Mouse (Mus musculus) MEL (cell line): ENCODE results near the gene Gatb. TPM values are rescaled to one million over a fixed set of nuclear protein-coding genes. Genes with fewer than 3 reads are reported as not detected.

ENCODE experiments used
- DNase-seq: peaks from one replicate; pipeline ENCODE4 v3.0.0; 2011; ENCODE audit warnings: low read depth, low spot score
- H3K27ac ChIP-seq: 2 replicates; pipeline ENCODE4 v1.5.1; 2012; ENCODE audit warnings: low read depth, mild to moderate bottlenecking, control low read depth, low read length, moderate library complexity; ENCODE audit not compliant: control insufficient read depth
- H3K27me3 ChIP-seq, 2 experiments: fragments of 150-350 bp in 1 of 2; sonication (generic) in 1 of 2; 2 replicates each; pipeline ENCODE4 v1.6.1; 2012; ENCODE audit warnings: low read length in 2 of 2, mild to moderate bottlenecking in 2 of 2, improper control_type of control experiment in 1 of 2, moderate library complexity in 1 of 2; ENCODE audit not compliant: insufficient read depth in 2 of 2, control insufficient read depth in 1 of 2
- H3K36me3 ChIP-seq, 2 experiments: 2 replicates each; pipeline ENCODE4 v1.6.1; 2012 to 2014; ENCODE audit warnings: low read length in 2 of 2, improper control_type of control experiment in 1 of 2, inconsistent platforms in 1 of 2, mild to moderate bottlenecking in 1 of 2; ENCODE audit not compliant: insufficient read depth in 2 of 2, control insufficient read depth in 1 of 2
- H3K4me1 ChIP-seq, 2 experiments: fragments of 150-350 bp in 1 of 2; sonication (generic) in 1 of 2; 2 replicates each; pipeline ENCODE4 v1.6.1; 2012; ENCODE audit warnings: low read length in 2 of 2, improper control_type of control experiment in 1 of 2, mild to moderate bottlenecking in 1 of 2; ENCODE audit not compliant: insufficient read depth in 2 of 2, control insufficient read depth in 1 of 2
- H3K4me3 ChIP-seq, 2 experiments: fragments of 150-350 bp in 1 of 2; sonication (generic) in 1 of 2; 2 replicates each; pipeline ENCODE4 v1.5.1; 2012; ENCODE audit warnings: low read depth in 2 of 2, low read length in 2 of 2, mild to moderate bottlenecking in 2 of 2, moderate library complexity in 2 of 2, control low read depth in 1 of 2, improper control_type of control experiment in 1 of 2; ENCODE audit not compliant: control insufficient read depth in 1 of 2, insufficient read depth in 1 of 2
- H3K79me2 ChIP-seq: 2 replicates; pipeline ENCODE4 v1.6.1; 2012; ENCODE audit warnings: mild to moderate bottlenecking, low read length, moderate library complexity; ENCODE audit not compliant: control insufficient read depth, poor library complexity, insufficient read depth
- H3K9ac ChIP-seq: 2 replicates; pipeline ENCODE4 v1.6.1; 2012; ENCODE audit warnings: low read depth, mild to moderate bottlenecking, control low read depth, low read length, moderate library complexity; ENCODE audit not compliant: control insufficient read depth, poor library complexity, severe bottlenecking
- H3K9me3 ChIP-seq: fragments of 150-350 bp; sonication (generic); replicated peaks from 2 replicates; pipeline ENCODE4 v1.6.1; 2012; ENCODE audit warnings: mild to moderate bottlenecking, low read length, improper control_type of control experiment, moderate library complexity; ENCODE audit not compliant: insufficient read depth
- BHLHE40 ChIP-seq: IDR thresholded peaks from 2 replicates; pipeline ENCODE4 v1.6.1; 2012; ENCODE audit warnings: low read depth, mild to moderate bottlenecking, inconsistent platforms, low read length, improper control_type of control experiment, borderline replicate concordance
- ETS1 ChIP-seq: IDR thresholded peaks from 2 replicates; pipeline ENCODE4 v1.6.1; 2012; ENCODE audit warnings: low read depth, mild to moderate bottlenecking, inconsistent platforms, low read length, improper control_type of control experiment, moderate library complexity
- HCFC1 ChIP-seq: IDR thresholded peaks from 2 replicates; pipeline ENCODE4 v1.6.1; 2012; ENCODE audit warnings: low read depth, mild to moderate bottlenecking, inconsistent platforms, low read length, improper control_type of control experiment, moderate library complexity
- JUND ChIP-seq: IDR thresholded peaks from 2 replicates; pipeline ENCODE4 v1.6.1; 2011; ENCODE audit warnings: low read depth, mild to moderate bottlenecking, improper control_type of control experiment, low read length
- KAT2A ChIP-seq: conservative IDR thresholded peaks from 2 replicates; pipeline ENCODE4 v1.6.1; 2012; ENCODE audit warnings: low read depth, low read length, improper control_type of control experiment, inconsistent platforms
- MAFK ChIP-seq: IDR thresholded peaks from 2 replicates; pipeline ENCODE4 v1.6.1; 2011; ENCODE audit warnings: low read depth, mild to moderate bottlenecking, low read length, improper control_type of control experiment, borderline replicate concordance
- MXI1 ChIP-seq: IDR thresholded peaks from 2 replicates; pipeline ENCODE4 v1.6.1; 2011; ENCODE audit warnings: mild to moderate bottlenecking, low read depth, low read length, improper control_type of control experiment
- POLR2AphosphoS2 ChIP-seq: IDR thresholded peaks from 2 replicates; pipeline ENCODE4 v1.6.1; 2011; ENCODE audit warnings: low read length, improper control_type of control experiment
- RAD21 ChIP-seq: IDR thresholded peaks from 2 replicates; pipeline ENCODE4 v1.6.1; 2011; ENCODE audit warnings: mild to moderate bottlenecking, low read depth, low read length, improper control_type of control experiment
- RCOR1 ChIP-seq: IDR thresholded peaks from 2 replicates; pipeline ENCODE4 v1.6.1; 2012; ENCODE audit warnings: low read depth, mild to moderate bottlenecking, inconsistent platforms, low read length, improper control_type of control experiment
- SMC3 ChIP-seq: IDR thresholded peaks from 2 replicates; pipeline ENCODE4 v1.6.1; 2011; ENCODE audit warnings: low read depth, low read length, improper control_type of control experiment
- USF2 ChIP-seq, 2 experiments: IDR thresholded peaks; 2 replicates each; pipeline ENCODE4 v1.6.1; 2011 to 2012; ENCODE audit warnings: improper control_type of control experiment in 2 of 2, low read length in 2 of 2, borderline replicate concordance in 1 of 2, inconsistent platforms in 1 of 2, low read depth in 1 of 2, mild to moderate bottlenecking in 1 of 2; ENCODE audit not compliant: insufficient read depth in 1 of 2
- ZKSCAN1 ChIP-seq: IDR thresholded peaks from 2 replicates; pipeline ENCODE4 v1.6.1; 2012; ENCODE audit warnings: low read depth, mild to moderate bottlenecking, inconsistent platforms, low read length, improper control_type of control experiment, moderate library complexity
- ZNF384 ChIP-seq: IDR thresholded peaks from 2 replicates; pipeline ENCODE4 v1.6.1; 2012; ENCODE audit warnings: low read depth, mild to moderate bottlenecking, inconsistent platforms, low read length, improper control_type of control experiment
- polyA plus RNA-seq, 2 experiments: library from polyadenylated mRNA; stranded (reverse) in 1 of 2; unstranded in 1 of 2; fragments of >175 nt in 1 of 2; fragments of >200 nt in 1 of 2; gene quantifications; 2 replicates each; pipeline versions ENCODE4 v1.2.1 to v1.2.4; 2012; ENCODE audit warnings: low replicate concordance in 2 of 2, low read depth in 1 of 2; ENCODE audit not compliant: insufficient read length in 2 of 2, insufficient read depth in 1 of 2, missing spikeins in 1 of 2
- total RNA-seq: library from RNA; depleted of rRNA; stranded (reverse); fragments of 300-350 nt; gene quantifications from 2 replicates; pipeline ENCODE4 v1.2.3, GENCODE M21; 2012

Gene Gatb
- total and polyA plus RNA-seq, 3 experiments = 9.1 to 16.8 TPM; not detected in 1

DNA sequence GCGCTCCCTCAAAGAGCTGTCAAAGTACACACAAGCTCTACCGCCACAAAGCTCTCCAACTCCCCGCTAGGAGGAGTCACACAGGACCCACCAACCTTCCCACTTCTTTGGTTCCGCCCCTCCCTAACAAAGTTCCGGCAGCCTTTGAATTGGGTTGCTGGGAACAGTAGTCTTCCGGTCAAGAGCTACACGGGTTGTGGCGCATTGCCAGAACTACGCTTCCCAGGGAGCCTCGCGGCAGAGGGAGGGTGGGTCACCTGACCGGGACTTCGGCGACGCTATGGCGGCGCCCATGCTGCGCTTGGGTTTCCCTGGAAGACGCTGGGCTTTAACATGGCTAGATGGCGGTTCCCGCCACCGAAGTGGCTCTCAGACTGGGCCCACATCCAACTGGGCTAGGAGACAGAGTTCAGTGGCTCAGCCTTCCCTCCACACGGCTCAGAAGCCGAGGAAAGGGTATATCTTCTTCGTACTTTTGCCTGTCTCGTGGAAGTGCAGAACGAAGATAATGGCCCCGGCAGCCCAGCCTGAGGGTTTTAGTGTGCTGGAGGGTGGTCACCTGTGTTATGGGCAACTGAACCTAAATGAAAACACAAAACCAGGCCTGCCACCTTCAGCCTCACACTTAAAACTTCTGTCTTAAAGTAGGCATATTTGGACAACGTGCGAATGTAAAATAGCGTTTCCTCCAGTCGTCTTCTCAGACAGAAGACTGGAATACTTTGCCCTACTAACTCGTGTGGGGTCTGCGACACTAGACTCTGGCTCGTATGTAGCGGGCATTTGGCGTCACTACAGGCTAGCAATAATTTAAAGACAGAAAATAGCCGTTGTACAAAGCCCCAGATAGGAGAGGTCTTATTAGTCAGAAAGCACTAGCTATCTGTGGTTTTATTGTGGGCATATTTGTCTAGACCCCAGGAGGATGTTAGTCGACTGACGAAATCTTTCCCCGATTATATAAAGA, at the start of gene Gatb (continued):
- TF ChIP-seq ETS1 (no peak), JUND (no peak), USF2 (IDR thresholded peaks at IDR 0.05; ENCODE audit: borderline replicate concordance in 1 of 2, insufficient read depth in 1 of 2, low read depth in 1 of 2, low read length in 2 of 2) (peak; percentile 45 to 84; a peak in 3 of 4 replicates)

DNA sequence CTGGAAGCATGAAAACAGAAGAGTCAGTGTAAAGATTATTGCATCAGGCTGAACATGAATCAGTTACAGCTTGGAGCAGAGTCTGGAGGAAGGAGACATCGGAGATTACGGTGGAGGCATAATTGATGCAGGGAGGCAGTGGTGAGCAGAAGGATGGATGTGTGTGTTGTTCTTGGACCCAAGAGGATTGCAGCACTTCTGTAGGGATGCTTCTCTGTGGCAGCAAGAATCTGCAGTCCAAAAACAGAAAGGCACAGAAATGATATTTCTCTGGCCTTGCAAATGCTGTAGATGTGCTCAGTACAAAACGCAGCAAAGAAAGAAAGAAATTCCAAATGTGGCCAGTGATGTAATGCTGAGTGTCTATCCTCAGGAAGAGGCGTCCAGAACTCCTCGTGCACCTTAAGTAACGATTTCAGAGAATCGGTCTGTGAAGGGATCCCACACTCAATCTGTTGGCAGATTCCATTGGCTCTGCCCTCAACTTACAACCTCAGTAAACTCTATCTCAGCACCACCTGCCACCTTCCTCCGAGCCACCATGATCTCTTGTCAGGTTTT, 43.2 kb upstream of the Gatb start:
- no peak for DNase-seq
- Histone ChIP-seq H3K79me2 (no peaks in the 10 kb centered on the region), H3K27me3 (0 out of 4 replicates have a peak, but pooled peaks cover 0 to 3% of the 10 kb centered on the region in 2 experiments), H3K36me3 (no peaks in the 10 kb centered on the region), H3K4me3 (no peak overlapping the region), H3K4me1 (no peaks in the 10 kb centered on the region), H3K9me3 (no peaks in the 10 kb centered on the region), H3K27ac (no peak overlapping the region)
- TF ChIP-seq KAT2A = no peak
- TF ChIP-seq BHLHE40 = no peak
- TF ChIP-seq, all 39 proteins: peak for 0
- no peak overlapping the region for H3K9ac ChIP-seq

DNA sequence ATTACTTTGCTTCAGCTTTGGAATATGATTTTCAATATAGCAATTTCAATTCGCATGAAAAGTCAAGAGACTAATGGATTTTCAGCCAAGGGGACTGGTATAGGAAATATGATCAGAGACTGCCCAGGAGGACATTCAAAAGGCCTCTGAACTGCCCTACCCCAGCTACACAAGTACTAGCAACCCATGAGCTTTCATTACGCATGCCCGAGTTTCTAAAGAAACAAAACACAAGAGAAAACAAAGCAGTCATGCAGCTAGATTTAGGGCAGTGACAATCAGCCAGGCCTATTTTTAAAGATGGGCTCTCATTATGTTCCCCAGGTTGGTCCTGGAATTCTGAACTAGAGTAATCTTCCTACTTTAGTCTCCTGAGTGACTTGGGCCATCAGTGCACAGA, 41.5 kb upstream of the Gatb start:
- Histone ChIP-seq H3K27me3 (no peaks in the 10 kb centered on the region), H3K9ac (no peak overlapping the region)
- TF ChIP-seq HCFC1 (no peak), MXI1 (no peak), KAT2A (no peak), MAFK (no peak), POLR2AphosphoS2 (no peak), USF2 (IDR thresholded peaks at IDR 0.05; ENCODE audit: borderline replicate concordance in 1 of 2, insufficient read depth in 1 of 2, low read depth in 1 of 2, low read length in 2 of 2) (no peak), RCOR1 (no peak), ZNF384 (no peak), RAD21 (no peak), JUND (no peak), SMC3 (no peak), ZKSCAN1 (no peak)

More for the DNA sequence above, 41.5 kb upstream of the Gatb start:
- H3K27ac ChIP-seq = no peak overlapping the region
- H3K4me1 ChIP-seq = no peaks in the 10 kb centered on the region
- no peaks in the 10 kb centered on the region for H3K79me2 ChIP-seq
- H3K36me3 ChIP-seq = no peaks in the 10 kb centered on the region
- no peak for DNase-seq
- no peak overlapping the region for H3K4me3 ChIP-seq
- no peaks in the 10 kb centered on the region for H3K9me3 ChIP-seq
